ENCODE assay signal across 28 mouse cellular contexts in genomic region chr3:65471796-65472195, GRCm38 (mm10). TPM values are rescaled to one million over a fixed set of nuclear protein-coding genes. Genes with fewer than 3 reads are reported as not detected.
DNase-seq lines count a peak whose midpoint lies in the region; ATAC-seq and TF ChIP-seq lines count a peak whose summit lies in the region.
"Had no signal": no experiment of that assay in that cellular context is flagged by ENCODE, and none has a peak within 500 bp of the region (broad histone marks: within the 10 kb centered on the region; RNA-seq: fewer than 3 reads in every experiment).

No protein-coding gene starts in this region.

- TF ChIP-seq CTCF in intestine, postnatal 0 days (IDR thresholded peaks at IDR 0.05; ENCODE audit: low read depth) = no peak

- DNase-seq in cerebellum, postnatal 10 days = peak; percentile 30 to 40
- no peak for DNase-seq in cerebellum, adult 9-10 months
- DNase-seq in ovary, postnatal 36 days (ENCODE audit: low spot score) = peak; percentile 36
- DNase-seq in ovary, postnatal 14 days (ENCODE audit: low spot score) = no peak
- DNase-seq in gastrocnemius, postnatal 10 days = peak; percentile 19
- DNase-seq in spleen, adult 12 weeks (ENCODE audit: low spot score) = no peak
- DNase-seq: adrenal gland, adult 2 months; heart, postnatal 14 days; kidney, adult 2 months; kidney, postnatal 36 days; layer of hippocampus, adult 9-11 months; liver, embryonic 13.5 days; lung, adult 18-20 months; lung, postnatal 4 days; right cerebral cortex, postnatal 25 days had no signal

- H3K4me2 ChIP-seq in intestine, postnatal 0 days (replicated peaks; ENCODE audit: low read depth) = no peak overlapping the region
- H3K4me2 ChIP-seq: forebrain, embryonic 13.5 days; hindbrain, embryonic 15.5 days; limb, embryonic 15.5 days; liver, embryonic 13.5 days; midbrain, embryonic 12.5 days; neural tube, embryonic 12.5 days had no signal

- no peak overlapping the region for H3K9ac ChIP-seq in intestine, postnatal 0 days (ENCODE audit: low read depth, low read length)
- H3K9ac ChIP-seq: forebrain, embryonic 13.5 days; hindbrain, embryonic 15.5 days; limb, embryonic 15.5 days; liver, embryonic 13.5 days; midbrain, embryonic 12.5 days; neural tube, embryonic 12.5 days had no signal

- no peaks in the 10 kb centered on the region for H3K27me3 ChIP-seq in intestine, postnatal 0 days (replicated peaks; ENCODE audit: control insufficient read depth, insufficient read depth, low read length)
- H3K27me3 ChIP-seq: forebrain, embryonic 13.5 days; hindbrain, embryonic 15.5 days; limb, embryonic 15.5 days; liver, embryonic 13.5 days; megakaryocyte, embryonic 14.5 days; midbrain, embryonic 12.5 days; neural tube, embryonic 12.5 days had no signal

- H3K27ac ChIP-seq in intestine, postnatal 0 days (ENCODE audit: low read depth, low read length) = no peak overlapping the region
- H3K27ac ChIP-seq: forebrain, embryonic 13.5 days; hindbrain, embryonic 10.5 days; hindbrain, embryonic 15.5 days; limb, embryonic 10.5 days; limb, embryonic 15.5 days; liver, embryonic 13.5 days; midbrain, embryonic 12.5 days; neural tube, embryonic 12.5 days; stomach, postnatal 0 days had no signal

- H3K4me1 ChIP-seq in intestine, postnatal 0 days (replicated peaks; ENCODE audit: control insufficient read depth, insufficient read depth, low read length) = no peaks in the 10 kb centered on the region
- H3K4me1 ChIP-seq: forebrain, embryonic 13.5 days; hindbrain, embryonic 15.5 days; limb, embryonic 10.5 days; limb, embryonic 15.5 days; liver, embryonic 13.5 days; megakaryocyte, embryonic 14.5 days; midbrain, embryonic 12.5 days; neural tube, embryonic 12.5 days had no signal

- H3K9me3 ChIP-seq in intestine, postnatal 0 days (ENCODE audit: control insufficient read depth) = no peaks in the 10 kb centered on the region
- H3K9me3 ChIP-seq: forebrain, embryonic 13.5 days; hindbrain, embryonic 10.5 days; hindbrain, embryonic 15.5 days; limb, embryonic 10.5 days; limb, embryonic 15.5 days; liver, embryonic 13.5 days; midbrain, embryonic 12.5 days; neural tube, embryonic 12.5 days had no signal

- no peak overlapping the region for H3K4me3 ChIP-seq in intestine, postnatal 0 days (ENCODE audit: low read depth, low read length)
- H3K4me3 ChIP-seq: forebrain, embryonic 13.5 days; hindbrain, embryonic 10.5 days; hindbrain, embryonic 15.5 days; limb, embryonic 10.5 days; limb, embryonic 15.5 days; liver, embryonic 13.5 days; megakaryocyte, embryonic 14.5 days; midbrain, embryonic 12.5 days; myocyte; neural tube, embryonic 12.5 days had no signal

- no peaks in the 10 kb centered on the region for H3K36me3 ChIP-seq in intestine, postnatal 0 days (ENCODE audit: control insufficient read depth, insufficient read depth)
- H3K36me3 ChIP-seq: hindbrain, embryonic 10.5 days; hindbrain, embryonic 15.5 days; limb, embryonic 10.5 days; limb, embryonic 15.5 days; liver, embryonic 13.5 days; midbrain, embryonic 12.5 days; neural tube, embryonic 12.5 days had no signal

- 91% methylated on average over 7 of the region's 7 CpGs for WGBS in intestine, postnatal 0 days

- no peak for ATAC-seq in intestine, postnatal 0 days
- ATAC-seq: CD4-positive, CD25-positive, alpha-beta regulatory T cell, adult 4 months; forebrain, embryonic 13.5 days; lung, postnatal 0 days had no signal

RNA-seq across cellular contexts. Expression of gene Tiparp, which starts 56.4 kb away (rescaled TPM):
- 10 to 100 TPM; 11.2 to 11.9 TPM for total RNA-seq in gastrocnemius, postnatal 10 days (2021)
- polyA plus RNA-seq in intestine, postnatal 0 days (2015; fragmentation: Nextera tagmentation; extraction: Ambion mirVana) = 26.0 and 26.6 TPM in 2 replicates

Comparison
In these comparisons a context has a peak if more than half of its experiments do, and no peak if none do; other contexts are left out.
1. DNase-seq: peak in cerebellum, postnatal 10 days (2 of 2), ovary, postnatal 36 days (single experiment) and gastrocnemius, postnatal 10 days (single experiment); none in cerebellum, adult 9-10 months (single experiment), ovary, postnatal 14 days (single experiment) and spleen, adult 12 weeks (single experiment).